Mouse (Mus musculus): Measurements from ENCODE around the gene AA986860. TPM values are rescaled to one million over a fixed set of nuclear protein-coding genes. Genes with fewer than 3 reads are reported as not detected.

AA986860 gene
- total and polyA plus RNA-seq, 3 experiments, result 0.43 to 0.82 (median 0.47) TPM

DNA sequence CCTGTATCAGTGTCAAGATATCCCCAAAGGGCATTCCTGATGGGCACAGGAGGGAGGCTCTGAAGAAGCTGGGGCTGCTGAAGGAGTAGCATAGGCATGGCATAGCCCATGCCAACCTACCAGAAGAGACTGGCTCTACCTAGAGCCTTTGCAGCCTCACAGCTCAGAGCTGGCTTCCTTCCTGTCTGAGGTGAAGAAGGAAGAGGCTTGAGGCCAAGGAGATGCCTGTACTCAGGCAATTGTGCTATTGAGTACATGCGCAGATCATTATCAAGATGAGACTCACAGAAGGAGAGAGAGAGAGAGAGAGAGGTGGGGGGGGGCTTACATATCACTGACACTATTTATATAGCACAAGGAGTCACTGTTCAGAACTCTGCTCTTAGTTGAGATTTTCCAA lies 12.0 kb downstream of the AA986860 start:
- H3K36me3 ChIP-seq (ENCODE audit: control insufficient read depth, insufficient read depth, low read length), result no peaks in the 10 kb centered on the region

DNA sequence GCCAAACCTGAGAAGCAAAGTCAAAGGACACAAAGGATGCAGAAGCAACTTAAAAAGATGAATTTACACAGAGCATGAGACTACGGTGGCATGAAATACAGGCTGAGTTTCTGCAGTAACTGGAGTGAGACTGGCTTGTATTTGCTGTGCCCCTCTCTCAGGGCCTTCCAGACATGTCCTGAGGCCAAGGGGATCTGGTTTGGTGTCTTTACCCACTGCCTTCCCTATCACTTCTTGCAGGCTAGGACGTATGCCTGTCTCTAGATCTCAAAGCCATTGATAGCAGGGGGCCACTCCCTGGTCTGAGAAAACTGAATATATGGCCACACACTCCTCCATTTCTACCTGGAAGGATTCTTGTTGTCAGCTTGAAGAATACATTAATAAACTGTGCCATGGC lies 12.4 kb downstream of the AA986860 start:
- intact Hi-C loops (cut with DNase I), result no loop called here
- TF ChIP-seq POLR2A (IDR thresholded peaks at IDR 0.05; ENCODE audit: insufficient read depth, low read depth, low read length) (no peak), CTCF (IDR thresholded peaks at IDR 0.05) (no peak), EP300 (IDR thresholded peaks at IDR 0.05; ENCODE audit: insufficient read depth, low read depth, low read length) (no peak)
- Histone ChIP-seq H3K9ac (ENCODE audit: low read depth, low read length) (no peak overlapping the region), H3K4me3 (no peak overlapping the region), H3K27ac (no peak overlapping the region), H3K36me3 (ENCODE audit: control insufficient read depth, insufficient read depth, low read length) (no peaks in the 10 kb centered on the region), H3K4me1 (ENCODE audit: control insufficient read depth, insufficient read depth, low read length) (peaks cover 3% of the 10 kb centered on the region; the same call in 1 of the 2 replicates), H3K79me2 (replicated peaks; ENCODE audit: control insufficient read depth, insufficient read depth, low read length) (no peaks in the 10 kb centered on the region), H3K27me3 (ENCODE audit: control insufficient read depth, insufficient read depth, low read length) (no peaks in the 10 kb centered on the region)
- DNase-seq, result no peak
- WGBS, result 80% methylated on average over 2 of the region's 2 CpGs

More for the DNA sequence above, 12.0 kb downstream of the AA986860 start:
- no peaks in the 10 kb centered on the region for H3K27me3 ChIP-seq (ENCODE audit: control insufficient read depth, insufficient read depth, low read length)
- no peak overlapping the region for H3K27ac ChIP-seq
- no peak overlapping the region for H3K4me3 ChIP-seq
- 52% methylated on average over 1 of the region's 1 CpGs for WGBS
- no peaks in the 10 kb centered on the region for H3K79me2 ChIP-seq (replicated peaks; ENCODE audit: control insufficient read depth, insufficient read depth, low read length)
- TF ChIP-seq POLR2A (IDR thresholded peaks at IDR 0.05; ENCODE audit: insufficient read depth, low read depth, low read length) (no peak), EP300 (IDR thresholded peaks at IDR 0.05; ENCODE audit: insufficient read depth, low read depth, low read length) (no peak), CTCF (IDR thresholded peaks at IDR 0.05) (no peak)
- H3K4me1 ChIP-seq (ENCODE audit: control insufficient read depth, insufficient read depth, low read length), result peaks cover 3% of the 10 kb centered on the region; the same call in 1 of the 2 replicates
- H3K9ac ChIP-seq (ENCODE audit: low read depth, low read length), result no peak overlapping the region
- DNase-seq, result no peak
- intact Hi-C loops (cut with DNase I), result no loop called here

DNA sequence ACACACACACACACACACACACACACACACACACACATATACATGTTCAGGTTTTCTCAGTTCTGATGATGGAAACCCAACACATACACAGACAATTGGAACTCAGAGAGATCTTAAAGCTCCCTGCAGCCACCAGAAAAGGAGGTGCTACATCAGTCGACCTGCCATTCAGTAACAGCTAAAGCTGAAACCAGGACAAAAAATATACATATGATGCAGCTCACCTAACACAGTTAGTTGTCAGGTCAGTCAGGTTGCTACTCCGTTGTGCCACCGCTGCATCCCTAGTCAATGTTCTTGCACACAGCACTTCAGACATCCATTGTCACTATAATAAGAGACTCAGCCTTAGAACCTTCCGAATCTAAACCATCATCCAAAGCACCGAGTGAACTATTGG lies 13.2 kb downstream of the AA986860 start:
- Histone ChIP-seq H3K4me1 (ENCODE audit: control insufficient read depth, insufficient read depth, low read length) (peaks cover 3% of the 10 kb centered on the region; the same call in 1 of the 2 replicates), H3K9ac (ENCODE audit: low read depth, low read length) (no peak overlapping the region), H3K27me3 (ENCODE audit: control insufficient read depth, insufficient read depth, low read length) (no peaks in the 10 kb centered on the region), H3K79me2 (replicated peaks; ENCODE audit: control insufficient read depth, insufficient read depth, low read length) (no peaks in the 10 kb centered on the region), H3K4me3 (no peak overlapping the region), H3K36me3 (ENCODE audit: control insufficient read depth, insufficient read depth, low read length) (no peaks in the 10 kb centered on the region), H3K27ac (no peak overlapping the region)
- WGBS, result 85% methylated on average over 5 of the region's 5 CpGs
- TF ChIP-seq CTCF (IDR thresholded peaks at IDR 0.05) (no peak), POLR2A (IDR thresholded peaks at IDR 0.05; ENCODE audit: insufficient read depth, low read depth, low read length) (no peak), EP300 (IDR thresholded peaks at IDR 0.05; ENCODE audit: insufficient read depth, low read depth, low read length) (no peak)
- no peak for DNase-seq
- intact Hi-C loops (cut with DNase I), result no loop called here

DNA sequence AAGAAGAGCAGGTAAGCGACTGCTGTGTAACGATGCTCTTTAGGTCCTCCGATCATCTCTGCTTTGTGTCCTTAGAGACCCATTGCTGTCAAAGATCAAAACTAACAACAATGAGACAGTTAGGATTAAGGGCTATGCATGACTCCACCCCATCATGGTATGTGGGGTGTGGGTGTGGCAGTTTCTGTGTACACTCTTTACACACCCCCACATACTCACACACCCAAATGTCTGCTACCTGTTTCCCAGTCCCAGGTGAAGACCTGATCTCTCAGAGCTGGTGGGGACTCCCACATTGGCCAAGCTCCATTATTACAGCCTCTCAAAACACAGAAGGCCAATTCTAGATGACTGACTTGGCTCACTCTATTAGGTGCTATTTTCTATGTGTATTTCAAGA lies 13.8 kb downstream of the AA986860 start:
- no peaks in the 10 kb centered on the region for H3K79me2 ChIP-seq (replicated peaks; ENCODE audit: control insufficient read depth, insufficient read depth, low read length)
- no peak overlapping the region for H3K27ac ChIP-seq
- peaks cover 3% of the 10 kb centered on the region; the same call in 1 of the 2 replicates for H3K4me1 ChIP-seq (ENCODE audit: control insufficient read depth, insufficient read depth, low read length)
- H3K4me3 ChIP-seq, result no peak overlapping the region
- no peaks in the 10 kb centered on the region for H3K27me3 ChIP-seq (ENCODE audit: control insufficient read depth, insufficient read depth, low read length)
- WGBS, result 95% methylated on average over 3 of the region's 3 CpGs
- no peak for DNase-seq
- H3K36me3 ChIP-seq (ENCODE audit: control insufficient read depth, insufficient read depth, low read length), result no peaks in the 10 kb centered on the region
- H3K9ac ChIP-seq (ENCODE audit: low read depth, low read length), result no peak overlapping the region
- TF ChIP-seq EP300 (IDR thresholded peaks at IDR 0.05; ENCODE audit: insufficient read depth, low read depth, low read length), result no peak
- no peak for TF ChIP-seq POLR2A (IDR thresholded peaks at IDR 0.05; ENCODE audit: insufficient read depth, low read depth, low read length)
- TF ChIP-seq CTCF (IDR thresholded peaks at IDR 0.05), result no peak
- intact Hi-C loops (cut with DNase I), result no loop called here

DNA sequence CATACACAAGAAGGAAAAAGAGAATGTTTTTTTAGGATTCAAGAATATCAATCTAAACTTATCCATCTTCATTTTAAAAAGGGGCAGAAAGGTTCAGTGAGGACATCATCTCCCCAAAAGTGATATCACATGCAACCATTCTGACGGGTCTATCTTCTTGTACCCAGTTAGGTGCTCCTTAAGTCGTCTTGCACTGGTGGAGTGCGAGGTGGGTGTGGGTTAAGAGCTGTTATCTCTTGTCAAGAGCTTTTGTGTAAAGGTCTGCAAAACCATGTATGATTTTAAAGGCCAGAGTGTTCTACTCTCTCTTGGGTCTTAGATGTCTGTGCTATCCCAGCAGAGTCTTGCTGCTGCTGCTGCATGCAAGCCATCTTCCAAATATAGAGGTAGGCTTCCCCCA lies 15.0 kb downstream of the AA986860 start:
- Histone ChIP-seq H3K36me3 (ENCODE audit: control insufficient read depth, insufficient read depth, low read length) (no peaks in the 10 kb centered on the region), H3K27me3 (ENCODE audit: control insufficient read depth, insufficient read depth, low read length) (no peaks in the 10 kb centered on the region), H3K27ac (no peak overlapping the region), H3K9ac (ENCODE audit: low read depth, low read length) (no peak overlapping the region), H3K79me2 (replicated peaks; ENCODE audit: control insufficient read depth, insufficient read depth, low read length) (no peaks in the 10 kb centered on the region), H3K4me3 (no peak overlapping the region), H3K4me1 (ENCODE audit: control insufficient read depth, insufficient read depth, low read length) (no peaks in the 10 kb centered on the region)
- intact Hi-C loops (cut with DNase I), result no loop called here
- no peak for TF ChIP-seq POLR2A (IDR thresholded peaks at IDR 0.05; ENCODE audit: insufficient read depth, low read depth, low read length)
- no peak for TF ChIP-seq CTCF (IDR thresholded peaks at IDR 0.05)
- DNase-seq, result no peak
- WGBS, result 65% methylated on average over 3 of the region's 3 CpGs

DNA sequence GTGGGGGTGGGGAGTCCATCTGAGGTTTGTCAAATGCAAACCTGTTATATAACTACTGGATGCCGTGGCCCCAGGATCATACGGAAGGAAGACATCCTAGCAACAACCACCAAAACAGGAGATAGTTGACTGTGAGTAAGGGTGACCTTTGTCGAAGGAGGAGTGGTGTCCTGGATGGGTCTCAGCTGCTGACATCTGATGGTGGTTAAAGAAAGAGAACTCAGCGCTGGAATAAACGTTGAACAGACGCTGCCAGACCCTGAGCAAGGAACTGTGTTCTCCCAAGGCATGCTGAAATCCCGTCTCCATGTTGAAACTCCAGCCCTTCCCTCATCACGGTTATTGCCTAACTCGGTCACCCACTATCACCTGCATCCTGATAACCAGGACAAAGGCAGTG lies 27.9 kb downstream of the AA986860 start:
- no peak for DNase-seq
- intact Hi-C loops (cut with DNase I), result no loop called here
- no peaks in the 10 kb centered on the region for H3K27me3 ChIP-seq (ENCODE audit: control insufficient read depth, insufficient read depth, low read length)
- no peak overlapping the region for H3K9ac ChIP-seq (ENCODE audit: low read depth, low read length)
- H3K79me2 ChIP-seq (replicated peaks; ENCODE audit: control insufficient read depth, insufficient read depth, low read length), result no peaks in the 10 kb centered on the region
- no peaks in the 10 kb centered on the region for H3K4me1 ChIP-seq (ENCODE audit: control insufficient read depth, insufficient read depth, low read length)
- no peak for TF ChIP-seq POLR2A (IDR thresholded peaks at IDR 0.05; ENCODE audit: insufficient read depth, low read depth, low read length)
- TF ChIP-seq EP300 (IDR thresholded peaks at IDR 0.05; ENCODE audit: insufficient read depth, low read depth, low read length), result no peak
- TF ChIP-seq CTCF (IDR thresholded peaks at IDR 0.05), result no peak
- H3K36me3 ChIP-seq (ENCODE audit: control insufficient read depth, insufficient read depth, low read length), result no peaks in the 10 kb centered on the region
- WGBS, result 40% methylated on average over 9 of the region's 9 CpGs
- no peak overlapping the region for H3K27ac ChIP-seq
- H3K4me3 ChIP-seq, result no peak overlapping the region

All from heart, adult 2 months (tissue).